Mouse (Mus musculus) limb, embryonic 12.5 days (tissue): Measurements from ENCODE around the gene Isx. TPM values are rescaled to one million over a fixed set of nuclear protein-coding genes. Genes with fewer than 3 reads are reported as not detected.

Source experiments
- polyA plus RNA-seq: library from polyadenylated mRNA; unstranded; fragments of >200 nt; fragmentation: Nextera tagmentation; extraction: Ambion mirVana; gene quantifications from 2 replicates; pipeline ENCODE4 v1.2.1, GENCODE M21; 2016

Isx gene
- polyA plus RNA-seq, 1 experiment from 2014 or later = not detected

Other genes starting within 250 kb of the Isx start
- gene Hmgxb4, start 120.2 kb downstream of the Isx start, polyA plus RNA-seq = 42.9 and 49.3 TPM in 2 replicates
- 29.1 and 31.4 TPM in 2 replicates for gene Tom1, start 160.5 kb downstream of the Isx start, polyA plus RNA-seq
- gene Hmox1, start 220.4 kb downstream of the Isx start, polyA plus RNA-seq = 19.3 and 23.4 TPM in 2 replicates
- 250 and 255 TPM in 2 replicates for gene Mcm5, start 236.4 kb downstream of the Isx start, polyA plus RNA-seq